Mouse (Mus musculus): ENCODE measurements around the gene Trip10.

DNA sequence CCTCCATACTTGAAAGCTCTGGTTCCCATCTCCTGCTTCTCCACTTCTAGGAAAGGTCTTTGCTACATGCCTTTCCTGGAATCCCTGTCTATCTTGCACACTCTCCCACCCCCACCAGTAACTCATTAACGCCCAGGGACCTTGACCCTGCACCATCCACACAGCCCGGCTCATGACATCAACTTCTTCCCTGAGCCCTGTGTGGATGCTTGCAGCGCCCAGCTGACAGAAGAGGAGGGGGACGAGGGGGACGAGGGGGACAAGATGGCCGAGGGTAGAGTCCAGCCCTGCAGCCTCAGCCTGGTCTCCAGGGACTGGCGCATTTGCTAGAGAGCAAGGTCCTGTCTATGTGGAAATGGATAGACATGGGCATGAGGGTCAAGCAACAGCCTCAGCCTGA lies 16.2 kb upstream of the Trip10 start:
- TF ChIP-seq CTCF (IDR thresholded peaks at IDR 0.05; ENCODE audit: low read depth) (no peak), EP300 (IDR thresholded peaks at IDR 0.05; ENCODE audit: low read depth) (peak; percentile 81)
